Mouse (Mus musculus) cerebellum, adult 2 months (tissue): ENCODE data around the gene Vmn2r43. TPM values are rescaled to one million over a fixed set of nuclear protein-coding genes. Genes with fewer than 3 reads are reported as not detected.
"Not testable (repeated sequence)": the region's sequence is repeated elsewhere in the genome, so short reads cannot be mapped to it uniquely, and the experiment has no call there.

Experiments
- DNase-seq, 2 experiments: peaks; one replicate each; pipeline ENCODE4 v3.0.0; 2021
- H3K27ac ChIP-seq: fragments of 200-500 bp; 2 replicates; pipeline ENCODE4 v1.5.1; 2012; ENCODE audit warnings: low read length, control low read depth, inconsistent platforms; ENCODE audit not compliant: insufficient read depth
- H3K27me3 ChIP-seq: fragments of 200-500 bp; 2 replicates; pipeline ENCODE4 v1.6.1; 2012; ENCODE audit warnings: inconsistent platforms, mild to moderate bottlenecking, low read length, moderate library complexity; ENCODE audit not compliant: control insufficient read depth, insufficient read depth
- H3K4me1 ChIP-seq: fragments of 200-500 bp; 2 replicates; pipeline ENCODE4 v1.6.1; 2011; ENCODE audit warnings: low read length; ENCODE audit not compliant: control insufficient read depth, insufficient read depth
- H3K4me3 ChIP-seq: fragments of 200-500 bp; replicated peaks from 2 replicates; pipeline ENCODE3; 2011; ENCODE audit warnings: mild to moderate bottlenecking, low read depth, low read length, control low read depth; ENCODE audit not compliant: insufficient read depth
- WGBS: fragments of 180-500 bp; shearing (Covaris S2); methylation state at CpG from one replicate; pipeline ENCODE4 v1.1.7; 2018; 5-methylcytosine and 5-hydroxymethylcytosine counted together
- polyA plus RNA-seq: library from polyadenylated mRNA; depleted of rRNA; stranded (reverse); fragments of >200 nt; gene quantifications from 2 replicates; pipeline ENCODE4 v1.2.3, GENCODE M21; 2012; rRNA removed

The Vmn2r43 gene
- not detected in 2 replicates for polyA plus RNA-seq

GRCm38 (mm10) chr7:8260499-8260898, at the start of gene Vmn2r43:
Vmn2r43 (minus strand) TSS chr7:8260599.
- no CpG with 5 or more reads among the region's 1 CpGs for WGBS
- not testable (repeated sequence) for H3K4me3 ChIP-seq, DNase-seq, H3K27me3 ChIP-seq, H3K4me1 ChIP-seq, H3K27ac ChIP-seq

GRCm38 (mm10) chr7:8200220-8200619, 60.2 kb downstream of the Vmn2r43 start, which contains the start of gene Vmn2r42:
Vmn2r42 (minus strand) TSS chr7:8200320.
- not testable (repeated sequence) for H3K27ac ChIP-seq, H3K4me3 ChIP-seq, H3K4me1 ChIP-seq, H3K27me3 ChIP-seq, DNase-seq
- WGBS = no CpG with 5 or more reads among the region's 2 CpGs

Other genes starting within 250 kb of the Vmn2r43 start
- gene Vmn2r41, start 98.9 kb downstream of the Vmn2r43 start, polyA plus RNA-seq = not detected in 2 replicates
- gene Vmn2r42, start 60.3 kb downstream of the Vmn2r43 start, polyA plus RNA-seq = not detected in 2 replicates
- gene Vmn2r44, start 122.7 kb upstream of the Vmn2r43 start, polyA plus RNA-seq = not detected in 2 replicates
- not detected in 2 replicates for gene Vmn2r45, start 228.5 kb upstream of the Vmn2r43 start, polyA plus RNA-seq